In genomic region chr11:73258664-73259063, GRCm38 (mm10) we compare ENCODE assay signal across 22 mouse cellular contexts. TPM values are rescaled to one million over a fixed set of nuclear protein-coding genes. Genes with fewer than 3 reads are reported as not detected.
A peak's percentile ranks its signal among the peaks of the same experiment; 100 is the strongest.
DNase-seq lines count a peak whose midpoint lies in the region; TF ChIP-seq lines count a peak whose summit lies in the region.
"Had no signal": no experiment of that assay in that cellular context is flagged by ENCODE, and none has a peak within 500 bp of the region (broad histone marks: within the 10 kb centered on the region; RNA-seq: fewer than 3 reads in every experiment).

No protein-coding gene starts in this region.

- TF ChIP-seq CTCF in kidney, adult 2 months (conservative IDR thresholded peaks at IDR 0.05; ENCODE audit: insufficient read depth, insufficient read length, low read depth, low read length) = no peak

- no peak overlapping the region for H3K27ac ChIP-seq in kidney, adult 2 months (ENCODE audit: insufficient read depth, low read depth, low read length)
- H3K27ac ChIP-seq: embryonic facial prominence, embryonic 13.5 days; embryonic facial prominence, embryonic 15.5 days; forebrain, embryonic 13.5 days; forebrain, embryonic 15.5 days had no signal

- H3K27me3 ChIP-seq in kidney, adult 2 months (replicated peaks; ENCODE audit: control insufficient read depth, insufficient read depth, low read length) = no peaks in the 10 kb centered on the region
- H3K27me3 ChIP-seq: embryonic facial prominence, embryonic 13.5 days; embryonic facial prominence, embryonic 15.5 days; forebrain, embryonic 13.5 days; forebrain, embryonic 15.5 days had no signal

- peak; percentile 23 for DNase-seq in adrenal gland, postnatal 10 days
- DNase-seq in adrenal gland, adult 18-20 months (ENCODE audit: low spot score in 2 of 2) = no peak
- DNase-seq in adipocyte (ENCODE audit: low spot score) = peak; percentile 77
- DNase-seq in fat pad, adult 2 months (ENCODE audit: extremely low read depth, low read depth, low spot score) = peak; percentile 76
- no peak for DNase-seq in kidney, adult 2 months
- DNase-seq: adrenal gland, postnatal 25 days; cerebellum, adult 11-12 months; cerebellum, adult 2 months; cerebellum, adult 9-11 months; cerebellum, postnatal 14 days; cerebellum, postnatal 36 days; embryo, embryonic 11 days; forebrain, postnatal 0 days had no signal

- H3K4me3 ChIP-seq in kidney, adult 2 months (ENCODE audit: insufficient read depth, low read depth, low read length) = no peak overlapping the region
- H3K4me3 ChIP-seq: embryonic facial prominence, embryonic 13.5 days; embryonic facial prominence, embryonic 15.5 days; erythroblast, embryonic 14.5 days; forebrain, embryonic 13.5 days; forebrain, embryonic 15.5 days had no signal

- no peaks in the 10 kb centered on the region for H3K36me3 ChIP-seq in kidney, adult 2 months (ENCODE audit: control insufficient read depth, insufficient read depth, low read length)
- H3K36me3 ChIP-seq: embryonic facial prominence, embryonic 13.5 days; embryonic facial prominence, embryonic 15.5 days; forebrain, embryonic 15.5 days had no signal

- TF ChIP-seq POLR2A in kidney, adult 2 months (IDR thresholded peaks at IDR 0.05; ENCODE audit: low read depth, low read length) = no peak

- no peaks in the 10 kb centered on the region for H3K4me1 ChIP-seq in kidney, adult 2 months (ENCODE audit: control insufficient read depth, insufficient read depth, low read length)
- H3K4me1 ChIP-seq: embryonic facial prominence, embryonic 13.5 days; embryonic facial prominence, embryonic 15.5 days; forebrain, embryonic 13.5 days; forebrain, embryonic 15.5 days had no signal

RNA-seq across cellular contexts. Expression of gene Trpv3, which starts 8.5 kb away (rescaled TPM):
- total RNA-seq in adrenal gland, postnatal 10 days (2021) = under 1 TPM; 0.12 to 0.15 TPM
- total RNA-seq in adrenal gland, adult 18-20 months (2021) = under 1 TPM; 0.10 to 0.16 TPM
- polyA plus RNA-seq in kidney, adult 2 months (2012; rRNA removed) = 0.05 TPM in 2 replicates
- total RNA-seq: common myeloid progenitor, adult 5-6 weeks; gastrocnemius, adult 18-20 months; MEL had no signal
- polyA plus RNA-seq: forebrain, embryonic 11.5 days had no signal

RNA-seq across cellular contexts. Expression of gene Trpv1, which starts 24.6 kb away (rescaled TPM):
- under 1 TPM; 0.15 to 0.24 TPM for total RNA-seq in adrenal gland, postnatal 10 days (2021)
- total RNA-seq in adrenal gland, adult 18-20 months (2021) = under 1 TPM; 0.27 to 0.80 TPM
- 0.16 and 0.18 TPM in 2 replicates for polyA plus RNA-seq in kidney, adult 2 months (2012; rRNA removed)
- total RNA-seq: common myeloid progenitor, adult 5-6 weeks; MEL had no signal
- polyA plus RNA-seq: embryonic facial prominence, embryonic 13.5 days; erythroblast, embryonic 14.5 days; forebrain, embryonic 11.5 days; forebrain, embryonic 13.5 days had no signal

RNA-seq across cellular contexts. Expression of gene Shpk, which starts 59.4 kb away (rescaled TPM):
- total RNA-seq in adrenal gland, postnatal 10 days (2021) = 1 to 10 TPM; 9.4 to 9.6 TPM
- 10 to 100 TPM in 1 of 2 experiments, 1 to 10 TPM in 1; 7.1 to 11.7 TPM for total RNA-seq in adrenal gland, adult 18-20 months (2021)
- polyA plus RNA-seq in kidney, adult 2 months (2012; rRNA removed) = 17.7 and 18.5 TPM in 2 replicates

RNA-seq across cellular contexts. Expression of gene Ctns, which starts 59.8 kb away (rescaled TPM):
- 10 to 100 TPM; 14.6 to 17.1 TPM for total RNA-seq in adrenal gland, postnatal 10 days (2021)
- total RNA-seq in adrenal gland, adult 18-20 months (2021) = 10 to 100 TPM; 16.5 to 18.8 TPM
- 37.1 and 37.5 TPM in 2 replicates for polyA plus RNA-seq in kidney, adult 2 months (2012; rRNA removed)

Comparison
In these comparisons a context has a peak if more than half of its experiments do, and no peak if none do; other contexts are left out.
1. DNase-seq: peak in adrenal gland, postnatal 10 days (single experiment), adipocyte (single experiment) and fat pad, adult 2 months (single experiment); none in adrenal gland, adult 18-20 months (0 of 2) and kidney, adult 2 months (single experiment).